Mouse (Mus musculus) ES-E14 (cell line): ENCODE data around the gene Gnai2.

Source experiments
- MAFK ChIP-seq: IDR thresholded peaks from 2 replicates; pipeline ENCODE4 v1.6.1; 2014; ENCODE audit warnings: mild to moderate bottlenecking, low read depth, low read length, inconsistent platforms; ENCODE audit not compliant: insufficient read depth
- ZC3H11A ChIP-seq: IDR thresholded peaks from 2 replicates; pipeline ENCODE4 v1.6.1; 2012; ENCODE audit warnings: low read depth, mild to moderate bottlenecking, inconsistent platforms, low read length, borderline replicate concordance
- ZNF384 ChIP-seq: IDR thresholded peaks from 2 replicates; pipeline ENCODE4 v1.6.1; 2012; ENCODE audit warnings: low read depth, low read length, inconsistent platforms

DNA sequence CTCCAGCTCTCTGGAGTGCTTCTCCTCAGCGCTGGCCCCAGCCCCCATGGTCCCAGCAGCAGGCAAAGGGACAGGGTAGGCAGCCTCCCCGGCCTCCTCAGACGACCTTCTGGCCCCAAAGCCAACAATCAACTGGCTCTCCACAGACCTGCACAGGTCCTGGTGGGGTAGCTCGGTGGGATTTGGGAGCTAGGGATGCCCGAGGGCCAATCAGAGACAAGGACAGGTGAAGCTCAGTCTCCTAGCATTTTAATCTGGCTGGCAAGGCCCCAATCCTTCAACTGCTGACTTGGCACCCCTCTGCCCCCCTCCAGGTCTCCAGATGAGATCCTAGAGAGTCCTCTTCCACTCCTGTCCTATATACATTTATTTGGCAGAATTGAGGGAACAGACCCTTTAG lies 44.3 kb upstream of the Gnai2 start, which contains the start of gene Gnat1:
- TF ChIP-seq ZNF384, result no peak
- no peak for TF ChIP-seq ZC3H11A
- TF ChIP-seq MAFK, result no peak
